Mouse (Mus musculus) layer of hippocampus, adult 18-20 months (tissue): ENCODE results near the gene Acot8. TPM values are rescaled to one million over a fixed set of nuclear protein-coding genes. Genes with fewer than 3 reads are reported as not detected.
"Not testable (repeated sequence)": the region's sequence is repeated elsewhere in the genome, so short reads cannot be mapped to it uniquely, and the experiment has no call there.

Experiments used
- DNase-seq, 2 experiments: peaks; one replicate each; pipeline ENCODE4 v3.0.0; 2022; ENCODE audit warnings: low spot score in 2 of 2
- total RNA-seq, 2 experiments: library from RNA; stranded (reverse); gene quantifications; 2 replicates each; pipeline ENCODE4 v1.2.3; 2021

The Acot8 gene
- total RNA-seq, 2 experiments from 2014 or later = 25.6 to 27.0 TPM

DNA sequence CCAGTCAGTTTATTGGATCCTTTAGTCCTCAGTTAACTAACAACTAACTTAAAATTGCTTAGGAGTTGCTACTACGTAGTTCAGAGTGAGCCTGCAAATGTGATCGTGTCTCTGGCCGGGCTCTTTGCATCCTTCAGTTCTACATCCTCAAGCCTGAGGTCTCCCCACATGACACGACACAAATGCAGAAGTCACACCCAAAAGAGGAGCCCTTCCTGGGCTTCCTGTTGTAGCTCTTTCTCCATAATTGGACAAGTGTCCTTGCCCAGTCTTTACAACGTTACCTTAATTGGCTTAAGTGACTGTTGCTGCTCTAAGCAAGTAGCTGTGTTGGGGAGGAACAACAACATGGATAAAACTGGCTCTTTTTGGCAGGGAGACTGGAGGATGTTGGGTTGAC lies 10.7 kb upstream of the Acot8 start:
- no peak for DNase-seq

DNA sequence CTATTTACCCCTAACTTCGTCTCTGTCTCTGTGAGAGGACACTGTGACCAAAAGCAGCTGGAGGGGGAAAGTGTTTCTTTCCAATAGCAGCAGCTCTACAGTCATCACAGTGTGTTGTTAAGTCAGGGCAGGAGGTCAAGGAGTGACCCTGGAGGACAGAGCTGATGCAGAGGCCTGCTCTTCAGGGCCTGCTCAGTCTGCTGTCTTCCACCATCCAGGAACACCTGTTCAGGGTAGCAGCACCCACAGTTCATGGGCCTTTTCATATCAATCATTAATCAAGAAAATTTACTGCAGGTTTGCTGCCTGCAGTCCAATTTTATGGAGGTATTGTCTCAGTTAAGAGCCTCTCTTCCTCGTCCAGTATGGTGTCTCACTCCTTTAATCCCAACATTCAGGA lies 8.9 kb upstream of the Acot8 start:
- DNase-seq = no peak

DNA sequence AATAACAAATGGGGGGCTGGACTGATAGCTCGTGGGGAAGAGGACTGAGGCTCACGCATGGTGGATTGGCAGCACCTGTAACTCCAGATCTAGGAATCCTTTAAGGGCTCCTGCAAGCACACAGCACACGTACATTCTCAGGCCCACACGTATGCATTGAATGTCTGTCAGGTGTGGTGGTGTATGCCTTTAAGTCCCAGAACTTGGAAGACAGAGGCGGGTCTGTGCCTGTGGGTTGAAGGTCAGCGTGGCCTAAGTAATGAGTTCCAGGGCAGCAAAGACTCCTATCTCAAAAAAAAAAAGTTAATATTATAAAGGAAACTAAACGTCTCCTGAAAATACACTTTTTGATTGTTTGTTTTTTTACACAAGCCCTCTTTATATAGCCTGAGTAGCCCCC lies 1.9 kb upstream of the Acot8 start:
- DNase-seq = no peak

DNA sequence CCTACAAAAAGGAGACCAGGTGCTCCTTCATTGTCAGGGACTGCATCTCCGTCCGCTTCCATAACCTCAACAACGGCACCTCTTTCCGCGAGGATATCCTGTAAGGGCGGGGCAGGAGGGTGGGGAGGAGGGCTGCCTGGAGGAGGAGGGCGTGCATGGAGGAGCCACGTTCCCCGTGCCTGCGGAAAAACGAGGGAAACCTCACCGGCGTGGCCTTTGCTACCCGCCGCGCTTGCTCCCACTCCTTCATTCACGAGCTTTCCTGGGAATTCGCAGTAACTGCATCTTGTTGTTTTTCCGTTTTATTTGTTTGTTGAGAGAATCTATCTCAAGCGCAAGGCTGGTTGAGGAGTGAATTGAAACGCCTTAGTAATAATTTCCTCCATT lies 643 bp upstream of the Acot8 start:
- no peak for DNase-seq

DNA sequence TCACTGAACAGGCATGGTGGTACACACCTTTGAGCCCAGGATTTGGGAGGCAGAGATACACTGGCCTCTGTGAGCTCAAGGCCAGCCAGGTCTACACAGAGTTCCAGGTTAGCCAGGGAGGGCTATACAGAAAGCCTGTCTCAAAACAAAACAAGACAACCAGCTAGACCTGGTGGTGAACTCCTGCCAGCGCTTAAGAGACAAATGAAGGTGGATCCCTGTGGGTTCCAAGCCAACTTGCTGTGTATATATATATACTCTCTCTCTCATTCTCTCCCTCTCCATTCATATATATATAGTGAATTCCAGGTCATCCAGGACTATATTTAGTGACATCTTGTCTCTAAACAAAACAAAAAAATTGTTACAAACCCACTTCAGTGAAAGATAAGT lies 765 bp downstream of the Acot8 start:
- no peak for DNase-seq

DNA sequence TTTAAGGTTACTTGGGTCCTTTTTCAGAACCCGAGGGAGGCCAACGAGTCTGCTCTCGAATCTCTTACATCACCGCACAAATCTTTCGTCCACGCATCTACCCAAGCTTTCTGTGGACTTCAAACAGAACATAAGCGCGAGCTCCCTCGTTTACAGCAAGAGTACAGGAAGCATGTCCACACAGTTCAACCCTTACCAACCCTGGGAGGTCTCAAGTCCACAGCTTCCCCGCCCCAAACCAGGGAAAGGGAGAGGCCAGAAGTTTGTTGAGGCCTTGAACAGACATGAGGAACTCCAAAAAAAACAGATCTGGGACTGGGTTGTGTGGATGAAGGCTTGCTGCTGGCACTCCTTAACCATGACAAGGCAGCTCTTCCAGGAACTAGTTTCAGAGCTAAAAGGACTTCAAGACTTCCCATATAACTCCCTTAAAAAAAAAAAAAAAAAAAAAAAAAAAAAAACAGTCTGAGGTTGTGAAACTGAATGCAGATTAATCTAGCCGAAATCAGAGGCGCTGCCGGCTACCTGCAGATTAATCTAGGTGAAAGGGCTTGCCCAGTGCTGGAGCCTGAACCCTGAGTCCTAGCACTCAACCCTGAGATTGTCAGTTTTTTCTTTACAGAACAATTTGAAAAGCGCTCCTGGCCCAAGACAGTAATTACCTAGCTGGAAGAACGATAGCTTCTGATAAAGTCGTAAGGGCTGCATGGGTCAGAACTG lies 1.3 kb downstream of the Acot8 start:
- DNase-seq = no peak

DNA sequence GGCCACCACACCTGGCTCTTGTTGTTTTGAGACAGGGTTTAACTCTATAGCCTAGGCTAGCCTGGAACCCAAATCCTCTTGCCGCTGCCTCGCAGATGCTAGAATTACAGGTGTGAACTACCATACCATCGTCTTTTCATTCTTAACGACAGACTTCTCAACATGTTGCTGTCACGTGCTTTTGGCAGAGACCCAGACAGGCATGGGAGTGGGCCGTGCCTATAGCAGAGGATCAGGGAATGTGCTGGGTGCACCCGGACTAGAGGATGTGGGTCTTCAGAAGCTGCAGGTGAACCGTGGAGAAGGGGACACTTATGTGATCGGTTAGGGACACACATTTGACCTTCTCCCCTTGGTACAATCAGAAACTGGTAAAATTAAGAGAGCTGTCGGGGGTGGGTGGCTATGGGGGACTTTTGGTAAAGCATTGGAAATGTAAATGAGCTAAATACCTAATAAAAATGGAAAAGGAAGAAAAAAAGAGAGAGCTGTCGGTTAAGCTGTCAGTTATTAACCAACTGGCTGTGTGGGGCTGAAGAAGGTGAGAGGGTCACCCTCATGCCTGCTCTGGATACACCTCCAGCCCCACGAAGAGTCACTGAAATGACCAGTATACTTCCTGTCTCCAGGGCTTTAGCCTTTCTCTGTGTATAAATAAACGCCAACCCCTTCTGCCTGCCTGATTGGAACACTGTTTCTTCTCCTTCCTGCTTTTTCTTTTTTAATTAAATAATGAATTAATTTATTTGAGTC lies 4.3 kb downstream of the Acot8 start:
- DNase-seq = no peak

DNA sequence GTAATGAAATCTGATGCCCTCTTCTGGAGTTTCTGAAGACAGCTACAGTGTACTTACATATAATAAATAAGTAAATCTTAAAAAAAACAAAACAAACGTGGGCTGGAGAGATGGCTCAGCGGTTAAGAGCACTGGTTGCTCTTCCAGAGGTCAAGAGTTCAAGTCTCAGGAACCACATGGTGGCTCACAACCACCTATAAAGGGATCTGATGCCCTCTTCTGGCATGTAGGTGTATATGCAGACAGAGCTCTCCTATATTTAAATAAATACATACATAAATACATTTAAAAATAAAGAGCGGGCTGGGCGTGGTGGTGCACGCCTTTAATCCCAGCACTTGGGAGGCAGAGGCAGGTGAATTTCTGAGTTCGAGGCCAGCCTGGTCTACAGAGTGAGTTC lies 6.1 kb downstream of the Acot8 start:
- DNase-seq = not testable (repeated sequence)

DNA sequence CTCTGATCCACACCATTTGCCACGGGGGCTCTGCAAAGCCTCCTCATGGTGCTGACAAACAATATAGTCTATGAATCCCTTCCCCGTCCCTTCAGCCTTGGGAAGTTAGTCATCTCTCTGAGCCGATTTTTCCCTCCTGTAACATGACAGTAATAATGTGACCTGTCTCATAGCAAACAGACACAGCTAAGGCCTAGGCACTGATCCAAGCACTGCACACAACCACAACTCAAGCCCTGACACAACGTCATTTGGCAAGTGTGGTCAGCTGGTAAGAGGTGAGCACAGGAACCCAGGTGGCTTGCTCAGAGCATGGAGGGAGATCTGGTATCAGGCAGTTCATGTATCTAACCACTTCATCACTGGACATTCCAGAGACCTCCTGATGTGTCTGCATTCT lies 8.8 kb downstream of the Acot8 start:
- DNase-seq = no peak

DNA sequence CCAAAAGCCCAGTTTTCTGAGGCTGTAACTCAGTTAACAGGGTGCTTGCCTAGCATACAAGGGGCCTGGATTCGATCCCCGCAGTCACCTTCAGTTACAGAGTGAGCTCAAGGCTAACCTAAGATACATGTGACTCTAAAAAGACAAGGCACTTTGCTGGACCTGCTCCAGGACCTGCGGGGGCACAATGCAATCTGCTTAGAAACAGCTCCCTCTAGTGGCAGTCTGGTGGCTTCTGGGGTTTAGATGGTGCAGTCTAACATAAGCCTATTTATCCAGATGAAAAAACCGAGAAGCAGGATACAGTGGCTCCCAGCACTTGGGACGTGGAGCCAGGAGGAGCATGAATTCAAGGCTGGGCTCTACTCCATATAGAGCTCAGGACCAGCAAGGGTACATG lies 10.4 kb downstream of the Acot8 start:
- peak; percentile 68 to 94 for DNase-seq

DNA sequence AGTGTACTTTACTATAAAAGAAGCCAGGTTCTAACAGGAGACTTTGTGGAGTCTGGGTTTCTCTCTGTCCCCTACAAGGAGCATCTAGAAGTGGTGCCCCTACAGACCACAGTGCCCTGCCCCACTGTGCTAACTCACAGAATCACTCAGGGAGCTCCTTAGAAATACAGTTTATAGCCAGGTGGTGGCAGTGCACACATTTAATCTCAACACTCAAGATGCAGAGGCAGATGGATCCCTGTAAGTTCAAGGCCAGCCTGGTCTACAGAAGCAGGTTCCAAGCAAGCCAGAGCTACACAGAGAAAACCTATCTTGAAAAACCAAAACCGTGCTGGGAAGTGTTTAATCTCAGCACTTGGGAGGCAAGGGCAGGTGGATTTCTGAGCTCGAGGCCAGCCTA lies 10.9 kb downstream of the Acot8 start:
- DNase-seq = no peak

DNA sequence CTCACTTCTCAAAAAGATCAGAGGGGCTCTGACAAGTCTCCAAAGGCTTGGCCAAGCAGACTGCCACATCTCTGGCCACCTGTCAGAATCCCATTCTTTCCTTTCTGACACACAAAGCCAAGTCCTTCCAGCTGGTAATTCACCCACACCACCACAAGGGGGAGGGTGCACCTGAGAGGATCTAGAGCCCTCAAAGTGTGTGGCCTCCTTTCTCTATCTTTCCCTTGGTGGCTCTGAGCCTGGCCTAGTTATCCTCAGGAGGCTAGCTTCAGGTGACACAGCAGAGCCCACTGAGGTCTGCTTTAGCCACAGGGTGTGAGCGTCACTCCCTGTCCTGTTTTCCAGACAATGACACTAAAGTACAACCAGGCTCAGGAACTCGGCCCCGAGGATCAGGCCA lies 11.4 kb downstream of the Acot8 start:
- DNase-seq = peak in 1 of 2 experiments; percentile 69

DNA sequence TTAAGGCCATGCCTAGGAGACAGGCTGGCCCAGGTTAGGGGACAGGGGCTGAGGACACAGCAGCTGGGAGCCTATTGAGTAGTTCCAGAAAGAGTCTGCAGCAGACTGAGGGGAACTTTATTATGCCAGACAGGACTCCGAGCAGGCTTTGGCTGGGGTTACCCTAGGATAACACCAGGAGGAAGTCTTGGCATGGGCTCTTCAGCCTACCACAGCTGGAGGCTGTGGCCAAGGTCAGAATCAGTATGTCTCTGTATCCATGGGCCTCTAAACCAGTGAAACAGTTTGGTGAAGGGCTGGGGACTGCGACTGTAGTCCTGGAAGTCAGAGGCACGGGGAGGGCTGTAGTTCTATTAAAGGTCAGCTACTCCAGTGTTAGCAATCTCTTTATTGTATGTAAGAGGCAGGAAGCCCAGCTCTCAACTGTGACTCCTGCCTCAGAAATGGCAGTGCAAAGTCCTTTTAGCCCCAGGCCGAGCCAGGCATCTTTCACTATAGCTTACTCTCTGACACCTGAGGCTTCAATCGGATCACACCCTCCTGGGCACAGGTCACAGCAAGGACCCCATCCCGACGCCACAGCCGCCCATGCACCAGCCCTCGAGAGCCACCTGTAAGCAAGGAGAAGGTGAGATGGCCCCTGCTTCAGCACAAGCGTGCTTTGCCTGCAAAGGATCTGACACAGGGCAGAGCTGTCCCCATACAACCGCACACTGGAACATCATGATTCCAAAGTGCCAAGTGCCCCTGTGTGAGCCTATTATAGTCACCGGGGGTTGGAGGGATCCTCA lies 12.1 kb downstream of the Acot8 start:
- DNase-seq = no peak

DNA sequence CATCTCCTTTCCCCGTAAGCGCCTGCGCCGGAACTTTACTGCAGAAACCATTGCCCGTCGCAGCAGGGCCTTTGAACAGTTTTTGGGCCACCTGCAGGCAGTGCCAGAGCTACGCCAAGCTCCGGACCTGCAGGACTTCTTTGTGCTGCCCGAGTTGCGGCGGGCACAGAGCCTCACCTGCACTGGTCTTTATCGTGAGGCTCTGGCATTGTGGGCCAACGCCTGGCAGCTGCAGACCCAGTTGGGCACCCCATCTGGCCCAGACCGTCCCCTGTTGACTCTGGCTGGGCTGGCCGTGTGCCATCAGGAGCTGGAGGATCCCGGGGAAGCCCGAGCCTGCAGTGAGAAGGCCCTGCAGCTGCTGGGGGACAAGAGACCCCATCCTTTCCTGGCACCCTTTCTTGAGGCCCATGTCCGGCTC lies 12.8 kb downstream of the Acot8 start:
- no peak for DNase-seq

DNA sequence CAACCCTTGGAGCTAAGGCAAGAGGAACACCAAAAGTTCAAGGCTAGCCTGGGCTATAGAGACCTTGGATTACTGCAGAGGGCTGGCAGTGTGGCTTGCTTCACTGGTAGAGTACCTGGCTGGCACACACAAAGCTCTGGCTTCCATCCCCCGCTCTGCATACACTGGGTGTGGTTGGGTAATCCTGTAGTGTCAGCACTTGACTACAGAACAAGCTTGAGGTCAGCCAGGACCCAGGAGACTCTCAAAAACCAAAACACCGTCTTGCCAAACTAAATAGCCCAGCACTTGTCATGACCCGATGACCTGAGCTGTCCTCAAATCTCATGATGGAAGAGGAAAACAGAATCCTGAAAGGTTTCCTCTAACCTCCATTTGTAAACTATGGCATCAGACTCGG lies 14.2 kb downstream of the Acot8 start:
- DNase-seq = no peak

DNA sequence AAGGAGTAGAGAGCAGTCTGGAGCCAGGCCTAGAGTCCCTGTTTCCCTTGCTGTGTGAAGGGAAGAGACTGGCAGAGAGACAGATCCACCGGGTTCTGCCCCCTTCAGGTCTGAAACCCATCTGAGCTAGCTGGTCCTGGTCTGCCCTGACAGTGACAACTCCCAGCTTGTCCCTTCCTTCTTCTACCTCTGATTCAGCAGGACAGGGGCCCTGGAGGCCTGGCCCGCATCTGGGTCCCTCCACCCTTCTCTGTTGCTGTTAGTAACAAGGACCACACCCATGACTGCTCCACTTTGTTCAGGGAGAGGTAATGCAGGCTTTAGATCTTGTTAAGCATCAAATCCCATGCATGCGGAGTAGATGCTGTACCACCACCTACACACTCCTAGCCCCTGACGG lies 16.3 kb downstream of the Acot8 start:
- DNase-seq = no peak

DNA sequence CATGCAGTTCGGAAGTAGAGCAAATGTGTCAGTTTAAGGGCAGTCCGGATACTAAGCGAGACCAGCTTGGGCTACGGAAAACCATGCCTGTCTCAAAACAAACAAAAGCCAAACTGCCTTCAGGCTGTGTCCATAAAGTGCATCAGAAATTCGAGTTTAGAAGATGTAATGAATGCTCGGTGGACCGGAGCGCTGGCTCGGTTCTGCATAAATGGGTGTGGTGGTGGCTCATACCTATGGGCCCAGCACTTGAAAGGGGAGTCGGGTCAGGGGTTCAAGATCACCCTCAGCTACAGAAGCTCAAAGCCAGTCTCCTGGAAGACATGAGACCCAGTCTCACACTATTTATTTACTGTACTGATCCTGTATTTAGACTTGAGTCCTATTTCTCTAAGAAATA lies 16.9 kb downstream of the Acot8 start:
- no peak for DNase-seq

DNA sequence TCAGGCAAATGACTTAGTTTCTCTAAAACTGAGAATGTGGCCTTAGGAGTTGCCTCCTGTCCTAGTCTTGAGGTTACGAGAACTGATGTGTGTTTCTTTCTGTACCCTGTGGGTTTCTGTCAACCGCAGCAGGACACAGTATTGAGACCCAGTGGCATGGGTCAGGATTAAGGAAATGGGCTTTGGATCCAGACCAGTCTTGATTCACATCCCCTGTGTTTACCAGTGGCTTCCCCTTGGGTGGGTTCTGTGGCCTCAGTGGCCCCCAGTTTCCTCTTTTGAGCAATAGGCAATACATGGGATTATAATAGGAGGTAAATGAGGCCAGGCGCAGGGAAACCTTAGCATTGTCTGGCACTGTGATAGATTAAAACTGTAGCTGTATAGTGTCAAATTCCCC lies 17.6 kb downstream of the Acot8 start:
- DNase-seq = no peak

DNA sequence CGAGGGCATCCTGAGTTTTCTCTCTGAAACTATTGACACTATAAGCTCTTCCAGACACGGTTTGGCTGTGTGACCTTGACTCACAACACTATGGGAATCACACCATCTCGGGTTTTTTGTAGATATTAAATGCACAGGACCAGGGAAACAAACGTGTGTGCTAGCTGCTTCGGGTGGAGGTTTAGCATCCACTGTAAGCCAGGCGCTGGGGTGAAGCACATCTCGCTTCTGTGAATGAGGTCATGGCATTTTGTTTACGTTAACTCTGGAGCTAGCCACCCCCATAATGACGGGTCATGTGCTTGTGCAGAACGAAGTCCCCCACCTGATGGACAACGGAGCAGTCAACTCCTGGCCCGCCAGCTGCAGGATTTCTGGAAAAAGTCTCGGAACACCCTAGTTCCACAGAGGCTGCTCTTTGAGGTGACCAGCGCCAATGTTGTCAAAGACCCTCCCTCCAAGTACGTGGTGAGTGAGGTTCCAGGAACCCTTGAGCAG lies 18.2 kb downstream of the Acot8 start:
- no peak for DNase-seq

DNA sequence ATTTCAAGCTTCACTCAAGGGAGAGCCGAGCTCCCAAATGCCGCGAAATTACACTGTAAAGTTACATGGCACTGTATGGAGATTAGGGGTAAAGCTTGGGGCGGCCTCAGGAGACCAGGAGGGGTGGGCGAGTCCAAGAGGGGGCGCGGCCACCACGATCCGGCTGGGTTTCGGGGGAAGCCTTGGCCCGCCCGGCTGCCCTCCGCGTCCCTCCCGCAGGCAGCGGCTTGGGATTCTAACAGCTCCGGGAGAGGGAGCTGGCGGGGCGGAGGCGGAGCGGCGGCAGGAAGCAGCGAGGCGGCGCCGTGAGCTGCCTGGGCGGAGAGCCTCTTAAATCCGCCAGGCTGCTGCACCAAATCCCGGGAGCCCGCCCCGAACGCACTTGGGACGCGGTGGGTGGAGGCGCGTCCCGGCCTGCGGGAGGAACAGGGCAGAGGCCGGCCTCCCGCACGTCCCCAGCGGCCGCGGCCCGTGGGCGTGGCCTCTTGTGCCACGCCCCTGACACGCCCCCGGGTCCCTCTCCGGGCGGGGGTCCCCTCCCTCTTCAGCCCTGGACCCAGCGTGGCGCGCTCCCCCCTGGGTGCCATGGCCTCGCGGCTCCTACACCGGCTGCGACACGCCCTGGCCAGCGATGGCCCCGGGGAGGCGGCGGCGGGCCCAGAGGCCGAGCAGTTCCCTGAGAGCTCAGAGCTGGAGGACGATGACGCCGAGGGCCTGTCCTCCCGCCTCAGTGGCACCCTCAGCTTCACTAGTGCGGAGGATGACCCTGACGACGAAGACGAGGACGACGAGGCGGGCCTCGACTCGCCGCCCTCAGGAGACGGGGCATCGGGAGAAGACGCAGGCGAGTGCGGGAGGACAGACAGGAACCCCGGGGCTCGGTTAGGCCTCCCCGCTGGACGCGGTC lies 18.9 kb downstream of the Acot8 start, which contains the start of gene Snx21:
TSS of gene Snx21 (plus strand) at position 343 of the 907 bp plus-strand sequence.
- DNase-seq = peak; percentile 85 to 90
